Mouse (Mus musculus) spleen, postnatal 36 days (tissue): ENCODE results near the gene Pde7b.

ENCODE experiments used
- DNase-seq, 2 experiments: peaks; one replicate each; pipeline ENCODE4 v3.0.0; 2022; ENCODE audit warnings: low spot score in 2 of 2, mixed read lengths in 1 of 2

Pde7b gene

GRCm38 (mm10) chr10:20493826-20494455 is 230.9 kb downstream of the Pde7b start:
- no peak for DNase-seq

- no peak for DNase-seq
These were observed 232.5 kb downstream of the Pde7b start for GRCm38 (mm10) chr10:20492216-20492964.

- DNase-seq = no peak
These were observed 234.1 kb downstream of the Pde7b start for GRCm38 (mm10) chr10:20490775-20491174.

GRCm38 (mm10) chr10:20490281-20490680 is 234.6 kb downstream of the Pde7b start:
- DNase-seq = no peak

GRCm38 (mm10) chr10:20486461-20487253 is 238.2 kb downstream of the Pde7b start:
- peak in 1 of 2 experiments; percentile 12 for DNase-seq

GRCm38 (mm10) chr10:20485816-20486215 is 239.1 kb downstream of the Pde7b start:
- no peak for DNase-seq

- no peak for DNase-seq
These were observed 245.4 kb downstream of the Pde7b start for GRCm38 (mm10) chr10:20479481-20479880.

GRCm38 (mm10) chr10:20478456-20478855 is 246.4 kb downstream of the Pde7b start:
- DNase-seq = no peak

- no peak for DNase-seq
These were observed 250.0 kb downstream of the Pde7b start for GRCm38 (mm10) chr10:20474831-20475230.

- DNase-seq = no peak
These were observed 250.8 kb downstream of the Pde7b start for GRCm38 (mm10) chr10:20474036-20474435.

GRCm38 (mm10) chr10:20473505-20473904 is 251.4 kb downstream of the Pde7b start:
- no peak for DNase-seq

- DNase-seq = no peak
These were observed 252.9 kb downstream of the Pde7b start for GRCm38 (mm10) chr10:20472007-20472406.

GRCm38 (mm10) chr10:20464631-20465030 is 260.2 kb downstream of the Pde7b start:
- no peak for DNase-seq

- no peak for DNase-seq
These were observed 260.9 kb downstream of the Pde7b start for GRCm38 (mm10) chr10:20463941-20464340.

- DNase-seq = no peak
These were observed 262.3 kb downstream of the Pde7b start for GRCm38 (mm10) chr10:20462596-20462995.

GRCm38 (mm10) chr10:20459657-20460350 is 265.1 kb downstream of the Pde7b start:
- no peak for DNase-seq

GRCm38 (mm10) chr10:20459160-20459559 is 265.7 kb downstream of the Pde7b start:
- DNase-seq = no peak

GRCm38 (mm10) chr10:20454387-20455065 is 270.4 kb downstream of the Pde7b start:
- DNase-seq = no peak

GRCm38 (mm10) chr10:20437428-20437827 is 287.4 kb downstream of the Pde7b start:
- no peak for DNase-seq

- DNase-seq = no peak
These were observed 287.9 kb downstream of the Pde7b start for GRCm38 (mm10) chr10:20437021-20437420.

GRCm38 (mm10) chr10:20435913-20436312 is 289.0 kb downstream of the Pde7b start:
- DNase-seq = no peak
